Mouse (Mus musculus) bone marrow macrophage, adult 2 months (primary cell): ENCODE results near the gene Catsper4.

ENCODE experiments used
- CTCF ChIP-seq: IDR thresholded peaks from 2 replicates; pipeline ENCODE4 v1.5.1; 2012; ENCODE audit warnings: low read depth, mild to moderate bottlenecking, low read length, moderate library complexity
- POLR2A ChIP-seq: IDR thresholded peaks from 2 replicates; pipeline ENCODE4 v1.6.1; 2012; ENCODE audit warnings: mild to moderate bottlenecking, low read depth, low read length, borderline replicate concordance

GRCm38 (mm10) chr4:134165024-134165423 is 62.2 kb downstream of the Catsper4 start:
- no peak for TF ChIP-seq CTCF
- no peak for TF ChIP-seq POLR2A
